Mouse (Mus musculus) kidney, postnatal 14 days (tissue): ENCODE measurements around the gene Bcap31.
"Not testable (repeated sequence)": the region's sequence is repeated elsewhere in the genome, so short reads cannot be mapped to it uniquely, and the experiment has no call there.

Experiments
- DNase-seq: peaks from one replicate; pipeline ENCODE4 v3.0.0; 2022; ENCODE audit warnings: mixed read lengths

The Bcap31 gene

DNA sequence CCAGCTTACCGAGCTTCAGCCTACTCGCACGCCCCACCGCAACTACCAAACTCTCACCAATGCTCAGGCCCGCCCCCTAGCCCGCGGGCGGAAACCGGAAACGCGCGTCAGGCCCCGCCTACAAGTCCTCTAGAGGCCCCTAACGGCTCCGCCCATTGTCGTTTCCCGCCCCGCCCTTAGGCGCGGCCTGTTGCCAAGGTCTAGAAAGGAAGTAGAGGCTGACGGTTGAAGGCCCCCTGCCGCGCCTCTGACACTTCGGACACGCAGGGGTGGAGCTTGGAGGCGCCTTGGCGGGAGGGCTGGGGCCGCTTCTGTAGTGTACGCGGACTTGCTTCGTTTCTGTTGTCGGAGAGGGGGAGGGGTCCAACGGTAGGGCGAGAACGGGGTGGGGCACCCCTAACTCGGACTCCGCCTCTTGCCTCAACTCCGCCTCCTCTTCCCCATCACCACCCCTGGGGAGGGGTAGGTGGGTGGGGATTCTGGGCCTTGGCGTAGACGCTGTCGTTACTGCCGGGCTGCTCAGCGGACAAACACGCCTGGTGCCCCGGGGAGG is at the start of gene Bcap31, which contains the start of gene Abcd1:
Gene Bcap31, minus strand, starts transcription at position 67 of the 553 bp plus-strand sequence.
Gene Abcd1, plus strand, starts transcription at position 489 of the 553 bp plus-strand sequence.
- peak; percentile 96 for DNase-seq

DNA sequence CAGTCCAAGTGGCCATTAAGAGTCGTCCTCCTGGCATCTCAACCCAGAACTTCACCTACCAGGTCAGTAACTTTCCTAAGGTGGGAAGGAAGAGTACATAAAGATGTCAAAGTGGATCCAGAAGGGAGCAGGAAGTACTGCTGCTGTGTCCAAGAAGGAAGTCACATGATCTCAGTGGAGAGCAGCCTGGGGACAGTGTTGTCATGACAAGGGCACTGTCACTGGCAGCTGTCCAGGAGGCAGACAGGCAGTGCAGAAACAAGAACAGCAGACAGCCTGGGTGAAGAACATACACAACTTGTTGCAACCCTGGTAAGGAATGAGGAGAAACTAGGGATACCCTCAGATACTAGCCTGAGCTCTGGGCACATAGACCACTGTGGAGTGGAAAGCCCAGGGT is 49.3 kb upstream of the Bcap31 start:
- DNase-seq = peak; percentile 78

DNA sequence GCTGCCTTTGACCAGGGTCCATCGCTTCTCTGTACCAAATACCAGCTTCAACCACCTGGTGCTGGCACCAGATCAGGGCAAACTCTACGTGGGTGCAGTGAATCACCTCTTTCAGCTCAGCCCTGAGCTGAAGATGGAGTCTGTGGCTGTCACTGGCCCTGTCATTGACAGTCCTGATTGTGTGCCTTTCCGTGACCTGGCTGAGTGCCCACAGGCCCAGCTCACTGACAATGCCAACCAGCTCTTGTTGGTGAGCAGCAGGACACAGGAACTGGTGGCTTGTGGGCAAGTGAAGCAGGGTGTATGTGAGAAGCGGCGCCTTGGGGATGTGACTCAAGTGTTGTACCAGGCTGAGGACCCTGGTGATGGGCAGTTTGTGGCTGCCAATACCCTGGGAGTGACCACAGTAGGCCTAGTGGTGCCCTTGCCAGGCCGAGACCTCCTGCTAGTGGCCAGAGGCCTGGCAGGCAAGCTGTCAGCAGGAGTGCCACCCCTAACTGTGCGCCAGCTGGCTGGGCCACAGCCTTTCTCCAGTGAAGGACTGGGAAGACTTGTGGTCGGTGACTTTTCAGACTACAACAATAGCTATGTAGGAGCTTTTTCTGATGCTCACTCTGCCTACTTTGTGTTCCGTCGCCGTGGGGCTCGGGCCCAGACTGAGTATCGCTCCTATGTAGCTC is 42.8 kb upstream of the Bcap31 start:
- DNase-seq = no peak

DNA sequence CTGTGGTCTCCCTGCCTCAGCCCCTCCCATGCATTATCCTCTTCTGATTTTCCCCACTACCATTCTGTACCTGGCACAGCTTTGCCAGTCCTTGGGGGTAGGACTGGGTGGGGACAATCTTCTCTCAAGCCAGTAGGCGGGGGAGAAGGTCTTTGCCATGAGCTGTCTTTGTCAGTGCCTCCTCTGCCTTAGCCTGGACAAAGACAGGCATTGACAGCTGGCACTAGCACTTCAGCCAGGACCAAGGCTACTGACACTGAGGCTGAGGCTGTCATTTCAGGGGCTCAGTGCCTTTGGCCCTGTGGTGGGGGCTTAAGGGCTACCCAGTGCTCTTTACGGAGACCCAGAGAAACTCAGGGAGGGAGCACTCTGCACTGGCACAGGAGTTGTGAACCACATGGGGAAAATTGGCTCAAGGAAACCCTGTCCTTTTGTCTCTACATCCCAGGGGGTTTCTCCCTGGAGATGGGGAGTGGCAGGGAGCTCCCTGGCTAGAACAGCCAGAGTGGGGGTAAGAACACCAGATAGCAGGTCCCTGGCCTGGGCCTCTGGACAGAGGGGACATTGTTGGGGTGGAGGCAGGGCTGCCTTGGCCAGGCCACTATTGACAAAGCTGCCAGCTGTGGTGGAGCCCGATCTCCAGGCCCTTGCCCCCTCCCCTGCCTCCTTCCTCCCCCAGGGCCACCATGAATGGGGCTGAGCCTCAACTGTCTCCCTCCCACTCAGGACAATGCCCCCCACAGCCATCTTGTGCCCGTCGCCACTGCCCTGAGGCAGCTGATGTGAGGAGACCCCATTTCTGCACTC is 40.6 kb upstream of the Bcap31 start, which contains the start of gene Plxnb3:
Gene Plxnb3, plus strand, starts transcription at position 757 of the 807 bp plus-strand sequence.
- DNase-seq = no peak

DNA sequence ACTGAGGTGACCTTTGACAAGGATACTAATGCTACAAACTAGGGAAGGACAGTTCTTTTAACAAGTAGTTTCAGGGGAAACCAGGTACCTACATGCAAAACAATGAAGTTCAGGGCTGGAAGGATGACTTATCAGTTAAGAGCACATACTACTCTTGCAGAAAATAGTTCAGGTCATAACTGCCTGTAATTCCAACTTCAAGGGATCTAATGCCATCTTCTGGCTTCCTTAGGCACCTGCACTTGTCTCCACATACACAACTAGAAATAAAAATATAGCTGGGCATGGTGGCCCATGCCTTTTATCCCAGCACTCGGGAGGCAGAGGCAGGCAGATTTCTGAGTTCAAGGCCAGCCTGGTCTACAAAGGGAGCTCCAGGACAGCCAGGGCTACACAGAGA is 33.0 kb upstream of the Bcap31 start:
- DNase-seq = no peak

DNA sequence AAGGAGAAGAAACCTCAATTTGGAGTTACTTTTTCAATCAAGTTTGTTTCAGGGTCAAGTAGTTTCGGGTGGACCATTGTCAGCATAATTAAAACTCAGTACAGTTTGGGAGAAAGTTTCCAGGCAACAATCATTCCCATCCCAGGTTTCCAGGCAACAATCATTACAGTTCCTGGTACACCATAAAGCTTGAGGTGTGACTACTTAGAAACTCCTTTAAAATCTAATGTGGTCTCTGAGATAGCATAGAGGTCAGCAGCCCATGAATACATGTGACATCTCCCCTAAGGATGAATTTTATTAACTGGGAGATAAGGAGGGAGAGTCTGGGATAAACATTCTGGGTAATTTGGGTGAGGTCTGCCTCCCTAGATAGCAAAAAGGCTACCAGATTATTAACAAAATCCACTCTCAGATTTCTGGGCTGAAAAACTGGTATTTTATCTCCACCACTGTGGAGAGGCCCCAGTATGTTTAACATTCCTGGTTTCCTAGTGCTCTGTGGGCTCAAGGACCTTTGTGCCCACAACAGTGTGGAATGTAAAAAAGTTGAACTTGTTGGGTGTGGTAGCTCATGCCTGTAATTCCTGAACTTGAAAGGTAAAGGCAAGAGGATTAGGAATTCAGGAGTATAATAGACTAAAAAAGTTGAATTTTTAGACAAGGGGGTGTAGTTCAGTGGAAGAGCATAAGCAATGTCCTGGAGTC is 29.0 kb upstream of the Bcap31 start:
- no peak for DNase-seq

DNA sequence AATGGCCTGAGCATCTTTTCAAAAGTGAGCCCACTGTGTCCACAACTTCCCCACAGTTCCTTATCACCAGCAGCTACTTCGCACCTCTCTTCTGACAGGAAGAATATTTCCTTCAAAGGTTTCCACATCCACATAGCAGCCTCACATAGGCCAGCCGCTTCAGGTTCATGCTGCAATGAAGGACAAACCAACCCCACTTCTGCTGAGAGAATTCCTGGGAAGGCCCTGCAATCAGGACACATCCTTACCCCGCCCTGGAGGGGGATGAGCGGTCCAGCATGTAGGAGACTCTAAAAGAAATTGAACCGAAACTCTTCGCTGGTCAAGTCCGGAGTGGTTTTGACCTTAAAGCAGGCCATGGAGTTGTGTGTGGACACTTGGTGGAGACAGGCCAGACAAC is 23.9 kb upstream of the Bcap31 start:
- DNase-seq = not testable (repeated sequence)

DNA sequence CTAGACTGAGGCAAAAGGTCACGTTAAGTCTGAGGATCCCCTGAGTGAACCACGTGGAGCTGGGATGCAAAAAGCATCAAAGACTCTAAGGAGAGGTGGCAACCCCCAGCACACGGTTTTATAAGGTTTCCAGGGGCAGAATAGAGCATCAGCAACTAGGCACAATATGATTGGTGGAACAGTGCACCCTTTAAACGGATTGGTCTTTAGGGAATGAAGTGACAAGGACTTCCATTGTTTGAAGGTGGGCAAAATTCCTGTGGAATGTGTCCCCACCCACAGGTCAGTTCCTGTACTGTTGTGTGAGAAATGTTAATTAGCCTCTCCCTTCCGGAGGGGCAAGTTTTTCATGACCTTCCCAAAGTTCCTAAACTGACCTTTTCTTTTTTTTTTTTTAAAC is 23.2 kb upstream of the Bcap31 start:
- no peak for DNase-seq

DNA sequence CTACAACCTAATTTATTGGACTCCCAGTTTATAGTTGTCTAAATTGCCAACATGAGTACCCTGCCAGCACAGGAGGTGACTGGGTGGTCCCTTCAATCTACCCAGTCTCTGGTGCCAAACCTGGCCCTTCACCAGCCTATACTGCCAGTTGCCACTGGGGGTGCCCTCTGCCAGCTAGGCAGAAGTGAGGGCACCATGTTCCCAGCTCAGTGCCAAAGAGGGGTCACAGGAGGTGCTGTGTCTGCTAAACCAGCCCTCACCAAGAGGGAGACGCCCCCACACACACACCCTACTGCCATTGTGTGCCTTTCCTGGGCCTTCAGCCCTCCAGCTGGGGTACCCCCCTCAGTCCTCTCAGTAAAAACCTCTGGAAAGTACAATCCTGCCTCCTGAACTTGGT is 22.2 kb upstream of the Bcap31 start:
- no peak for DNase-seq

DNA sequence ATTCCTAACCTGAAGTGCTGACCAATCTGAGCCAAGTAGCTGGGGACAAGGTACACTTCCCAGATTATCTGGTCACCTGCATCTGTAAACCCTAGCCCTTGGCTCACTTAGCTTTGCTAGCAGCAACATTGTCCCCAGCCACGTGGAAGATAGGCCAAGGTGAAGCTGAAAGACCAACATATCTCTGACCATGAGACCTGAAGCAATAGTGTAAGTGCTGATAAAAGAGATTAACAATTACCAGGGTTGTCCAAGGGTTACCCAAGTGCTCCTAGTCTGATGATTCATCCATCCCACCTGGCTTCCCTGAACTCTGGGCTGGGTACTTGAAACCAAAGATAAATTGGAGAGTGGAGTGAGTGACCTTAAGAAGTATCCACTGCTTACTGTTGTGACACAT is 14.9 kb upstream of the Bcap31 start:
- DNase-seq = no peak

DNA sequence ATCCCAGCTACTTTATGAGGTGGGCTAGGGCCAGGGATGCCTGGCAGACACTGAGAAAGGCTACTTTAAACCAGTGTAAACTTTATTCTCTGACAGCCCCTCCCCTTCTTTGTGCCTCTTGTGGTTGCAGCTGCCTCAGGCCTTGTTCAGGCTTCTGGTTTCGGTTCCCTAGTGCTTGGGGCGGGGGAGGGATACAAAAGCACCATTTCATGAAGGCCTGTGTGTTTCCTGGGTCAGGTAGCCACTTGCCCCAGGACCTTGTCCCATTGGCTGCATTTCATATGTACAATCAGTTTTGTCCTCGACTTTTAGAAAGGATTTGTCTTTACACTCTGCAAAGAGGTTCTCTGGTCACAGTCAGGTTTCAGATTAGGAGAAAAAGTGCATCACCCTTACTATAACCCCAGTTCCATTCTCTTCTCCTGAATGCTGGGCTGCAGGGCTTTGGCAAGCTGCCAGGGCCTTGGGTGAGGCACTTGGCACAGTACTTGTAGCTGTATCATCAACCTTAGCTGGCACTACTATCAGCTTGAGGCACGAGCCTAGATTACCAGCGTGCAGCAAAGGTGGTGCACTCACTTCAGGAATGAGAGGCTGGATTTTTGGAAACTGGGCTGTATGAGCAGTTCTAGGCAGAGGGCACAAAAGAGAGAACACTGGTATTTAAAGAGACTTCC is 2.8 kb upstream of the Bcap31 start:
- peak; percentile 43 for DNase-seq

DNA sequence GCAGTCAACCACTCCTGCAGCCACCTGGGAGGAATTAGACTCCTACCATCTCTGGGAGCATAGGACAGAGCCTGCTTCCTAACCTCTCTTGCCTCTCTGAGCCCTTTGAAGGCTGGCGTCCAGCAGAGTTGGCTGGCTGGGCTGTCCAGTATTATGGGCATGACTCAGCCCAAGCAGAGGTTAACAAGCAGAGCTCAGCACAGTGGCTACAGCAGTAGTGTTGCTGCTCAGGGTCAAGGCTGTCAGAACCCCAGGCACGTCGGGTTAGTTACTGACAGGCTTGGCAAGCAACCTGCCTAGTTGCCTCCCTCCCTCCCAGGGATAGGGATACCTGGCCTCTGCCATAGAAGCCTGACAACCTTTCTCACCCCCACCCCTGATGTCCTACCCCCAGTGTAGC is 2.3 kb upstream of the Bcap31 start:
- no peak for DNase-seq

DNA sequence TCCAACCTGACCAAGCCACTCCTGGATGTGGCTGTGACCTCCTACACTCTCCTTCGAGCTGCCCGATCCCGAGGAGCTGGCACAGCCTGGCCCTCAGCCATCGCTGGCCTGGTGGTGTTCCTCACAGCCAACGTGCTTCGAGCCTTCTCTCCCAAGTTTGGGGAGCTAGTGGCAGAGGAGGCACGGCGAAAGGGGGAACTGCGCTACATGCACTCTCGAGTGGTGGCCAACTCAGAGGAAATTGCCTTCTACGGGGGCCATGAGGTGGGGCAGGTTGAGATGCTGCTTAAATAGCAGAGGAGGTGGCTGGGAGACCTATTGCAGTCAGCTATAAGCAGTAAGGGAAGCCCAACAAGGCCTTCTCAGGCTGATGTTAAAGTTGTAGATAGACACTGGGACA is 1.7 kb upstream of the Bcap31 start:
- DNase-seq = peak; percentile 5

DNA sequence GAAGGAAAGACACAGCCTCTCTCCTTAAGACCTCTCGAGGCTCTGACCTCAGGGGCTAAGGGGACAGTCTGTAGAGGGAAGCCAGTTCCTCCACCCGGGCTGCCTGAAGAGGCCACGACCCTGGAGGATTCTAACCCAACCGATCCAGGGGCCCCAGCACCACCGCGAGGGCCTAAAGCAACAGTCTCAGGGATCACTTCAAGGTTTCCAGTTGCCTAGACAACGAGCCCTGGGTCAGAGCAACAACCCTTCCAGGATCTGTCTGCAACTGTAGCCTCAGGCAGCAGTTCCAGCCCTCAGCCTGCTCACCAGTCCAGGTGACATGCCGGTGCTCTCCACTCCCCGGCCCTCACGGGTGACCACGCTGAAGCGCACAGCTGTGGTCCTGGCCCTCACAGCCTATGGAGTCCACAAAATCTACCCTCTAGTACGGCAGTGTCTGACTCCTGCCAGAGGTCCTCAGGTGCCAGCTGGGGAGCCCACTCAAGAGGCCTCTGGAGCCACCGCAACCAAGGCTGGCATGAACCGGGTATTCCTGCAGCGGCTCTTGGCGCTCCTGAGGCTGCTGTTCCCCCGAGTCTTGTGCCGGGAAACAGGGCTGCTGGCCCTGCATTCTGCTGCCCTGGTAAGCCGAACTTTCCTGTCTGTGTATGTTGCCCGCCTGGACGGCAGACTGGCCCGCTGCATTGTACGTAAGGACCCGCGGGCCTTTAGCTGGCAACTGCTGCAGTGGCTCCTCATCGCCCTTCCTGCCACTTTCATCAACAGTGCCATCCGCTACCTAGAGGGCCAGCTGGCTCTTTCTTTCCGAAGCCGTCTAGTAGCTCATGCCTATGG is 952 bp upstream of the Bcap31 start:
- peak; percentile 2 for DNase-seq

DNA sequence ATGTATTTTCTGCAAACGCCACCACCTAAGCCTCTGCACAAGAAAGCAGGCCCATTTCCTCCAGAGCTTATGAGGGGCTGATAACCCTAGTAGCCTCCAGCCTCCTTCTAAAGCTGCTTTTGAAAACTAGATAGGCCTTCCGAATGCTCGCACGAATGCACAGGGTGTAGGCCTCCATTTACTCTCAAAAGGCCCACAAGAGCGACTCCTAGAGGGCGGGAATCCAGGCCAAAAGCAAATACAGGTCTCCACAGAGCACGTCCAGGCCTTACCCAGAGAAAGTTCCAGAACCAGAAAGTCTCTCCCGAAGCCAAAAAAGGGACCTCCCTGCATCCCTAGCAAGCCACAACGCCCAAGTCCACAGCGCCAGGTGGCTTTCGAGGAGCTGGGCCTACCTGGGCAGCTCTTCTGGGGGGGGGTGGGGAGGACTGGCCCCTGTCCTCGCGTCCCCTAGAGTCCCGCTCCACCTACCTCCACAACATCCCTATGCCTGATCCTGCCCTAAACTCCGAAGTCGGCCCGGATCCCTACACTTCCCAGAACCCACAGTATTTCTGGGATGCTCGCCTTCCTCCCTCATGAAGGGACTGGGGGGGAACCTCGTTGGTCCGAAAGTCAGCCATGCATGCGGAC is 383 bp downstream of the Bcap31 start:
- peak; percentile 48 for DNase-seq

DNA sequence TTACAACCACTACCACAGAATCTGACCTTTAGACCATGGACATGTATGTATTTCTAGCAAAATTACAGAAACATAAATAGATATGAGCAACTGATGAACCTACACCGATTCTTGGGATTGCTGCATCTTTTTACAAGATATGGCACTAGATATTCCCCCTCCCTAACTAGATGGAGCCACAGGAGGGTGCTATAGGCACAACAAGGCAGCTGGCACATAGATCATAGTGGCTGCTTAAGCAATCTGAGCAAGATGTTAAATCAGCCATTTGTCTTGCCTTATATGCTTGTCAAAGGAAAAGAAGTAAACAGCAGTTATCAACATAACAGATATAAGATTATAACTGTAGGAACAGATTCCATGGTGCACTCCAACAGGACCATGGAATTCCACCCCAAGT is 15.5 kb downstream of the Bcap31 start:
- no peak for DNase-seq

DNA sequence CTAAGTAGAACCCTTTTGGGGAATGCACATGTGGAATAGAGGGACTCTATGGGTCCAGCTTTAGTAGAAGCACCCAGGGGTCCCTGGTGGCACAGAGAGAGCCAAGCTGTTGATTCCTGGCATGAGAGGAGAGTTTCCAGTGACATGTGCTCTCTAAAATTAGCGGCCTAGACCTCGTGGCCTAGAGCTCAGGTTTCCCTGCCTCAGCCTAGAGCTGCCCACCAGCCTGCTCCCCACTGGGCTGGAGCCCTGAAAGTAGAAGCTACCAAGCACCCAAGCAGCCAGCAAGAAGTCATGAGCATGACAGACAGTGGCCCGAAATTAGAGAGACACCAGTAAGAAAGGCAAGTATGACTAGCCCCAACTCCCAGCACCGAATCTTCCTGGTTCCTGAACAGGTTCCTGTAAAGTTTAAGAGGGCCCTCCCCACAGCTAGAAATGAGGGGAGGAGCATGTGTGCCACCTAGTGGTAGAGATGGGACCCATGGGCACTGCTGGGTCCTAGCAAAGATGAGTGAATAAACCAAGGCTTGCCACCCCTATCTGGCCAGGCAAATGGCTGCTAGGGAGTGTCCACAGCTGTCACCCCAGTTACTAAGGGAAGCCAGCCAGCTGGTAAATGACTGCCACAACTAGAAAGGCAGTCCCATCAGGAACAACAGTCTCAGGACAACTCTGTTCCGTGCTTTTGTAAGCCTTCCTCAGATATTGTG is 24.9 kb downstream of the Bcap31 start:
- peak; percentile 63 for DNase-seq

DNA sequence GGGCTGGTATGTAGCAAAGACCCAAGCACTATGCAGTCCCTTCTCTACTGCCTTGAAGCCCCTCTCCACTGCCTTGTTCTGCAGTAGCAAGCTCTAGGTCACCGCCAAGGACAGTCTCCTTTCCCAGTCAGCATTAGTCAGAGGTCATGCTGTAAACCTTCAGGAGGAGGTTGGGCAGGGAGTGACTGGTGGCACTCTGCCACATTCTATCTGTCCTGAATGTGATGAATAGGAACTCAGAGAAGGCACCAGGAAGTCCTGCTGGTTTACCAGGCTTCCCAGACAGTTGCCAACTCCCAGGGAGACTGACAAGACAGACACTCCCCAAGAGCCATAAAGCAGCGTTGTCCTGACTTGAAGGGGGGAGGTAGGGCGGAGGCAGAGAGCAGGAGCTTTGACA is 30.3 kb downstream of the Bcap31 start:
- DNase-seq = peak; percentile 65

DNA sequence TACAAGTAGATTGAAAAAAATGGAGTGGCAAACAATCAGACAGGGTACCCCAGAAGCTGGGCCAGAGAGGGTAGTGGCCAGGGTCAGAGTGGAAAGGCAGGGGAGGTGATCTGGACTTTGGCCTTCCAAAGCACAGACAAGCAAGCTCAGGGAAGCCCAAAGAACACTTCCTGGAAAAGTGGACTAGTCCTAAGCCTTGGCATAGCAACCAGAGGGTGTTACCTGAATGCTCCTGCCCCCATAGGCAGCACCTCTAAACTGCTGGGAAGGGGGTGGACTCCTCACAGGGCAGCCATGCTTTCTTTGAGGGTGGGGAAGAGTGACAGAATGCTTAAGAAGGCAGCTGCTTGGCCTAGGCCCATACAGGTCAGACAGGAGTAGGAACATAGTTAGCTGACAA is 31.0 kb downstream of the Bcap31 start:
- DNase-seq = peak; percentile 32

DNA sequence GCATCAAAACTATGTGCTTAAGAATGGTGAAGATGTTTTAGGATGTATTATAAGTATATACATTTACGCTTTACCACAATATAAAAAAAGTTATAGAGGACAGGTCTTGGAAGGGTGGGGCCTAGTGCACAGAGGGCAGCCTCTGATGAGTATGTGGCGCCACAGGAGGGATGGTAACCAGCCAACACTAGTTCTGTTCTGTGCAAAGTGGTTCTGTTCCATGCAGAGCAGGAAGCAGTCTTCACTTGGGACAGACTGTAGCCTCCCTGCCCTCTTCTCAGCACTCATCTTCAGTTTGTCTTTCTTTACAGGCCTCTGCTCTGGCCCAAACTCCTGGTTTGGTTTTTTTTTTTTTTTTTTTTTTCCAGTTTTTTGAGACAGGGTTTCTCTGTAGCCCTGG is 31.8 kb downstream of the Bcap31 start:
- DNase-seq = no peak

DNA sequence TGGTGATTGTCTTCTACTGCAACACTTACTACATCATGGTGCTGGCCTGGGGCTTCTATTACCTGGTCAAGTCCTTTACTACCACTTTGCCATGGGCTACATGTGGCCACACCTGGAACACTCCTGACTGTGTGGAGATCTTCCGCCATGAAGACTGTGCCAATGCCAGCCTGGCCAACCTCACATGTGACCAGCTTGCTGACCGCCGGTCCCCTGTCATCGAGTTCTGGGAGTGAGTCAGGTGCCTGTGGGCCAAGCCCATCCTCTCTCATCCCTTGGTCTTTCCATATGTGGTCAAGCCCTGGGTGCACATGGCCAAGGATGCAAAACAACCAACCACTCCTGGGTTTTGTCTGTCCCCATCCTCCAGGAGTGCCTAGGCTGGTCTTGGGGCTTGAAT is 39.3 kb downstream of the Bcap31 start:
- DNase-seq = no peak
